Mouse (Mus musculus) heart, adult 18-20 months (tissue): ENCODE measurements around the gene March5. TPM values are rescaled to one million over a fixed set of nuclear protein-coding genes. Genes with fewer than 3 reads are reported as not detected.
A peak's percentile ranks its signal among the peaks of the same experiment; 100 is the strongest.
"Not testable (repeated sequence)": the region's sequence is repeated elsewhere in the genome, so short reads cannot be mapped to it uniquely, and the experiment has no call there.

Source experiments
- DNase-seq, 2 experiments: peaks; one replicate each; pipeline ENCODE4 v3.0.0; 2021 to 2022; ENCODE audit warnings: mixed read lengths in 1 of 2
- long read RNA-seq, 2 experiments: library from polyadenylated mRNA; stranded (forward); transcript quantifications; one replicate each; pipeline ENCODE4 v2.0.0; 2021
- total RNA-seq, 2 experiments: library from RNA; stranded (reverse); gene quantifications; 2 replicates each; pipeline ENCODE4 v1.2.3; 2021

The March5 gene
- total RNA-seq, result 10 to 100 TPM; 83.4 to 86.0 TPM
- long read RNA-seq, experiment 1, transcript March5-201 (6 exons, 1,809 nt), result major isoform, 76 of 94 reads
- long read RNA-seq, experiment 1, partial matches to known transcripts, result 4 of 94 reads
- long read RNA-seq, experiment 1, other reads (novel, unspliced or antisense), result 12 of 94 reads
- long read RNA-seq, experiment 2, transcript March5-201 (6 exons, 1,809 nt), result major isoform, 35 of 38 reads
- long read RNA-seq, experiment 2, partial matches to known transcripts, result 0 of 38 reads
- long read RNA-seq, experiment 2, other reads (novel, unspliced or antisense), result 1 of 38 reads

GRCm38 (mm10) chr19:37207303-37208175 is at the start of gene March5:
March5 (plus strand) TSS chr19:37207543.
- peak; percentile 90 to 95 for DNase-seq

GRCm38 (mm10) chr19:37172096-37172495 is 35.2 kb upstream of the March5 start:
- DNase-seq, result no peak

- DNase-seq, result peak; percentile 19 to 48
These were observed 34.7 kb upstream of the March5 start for GRCm38 (mm10) chr19:37172566-37173130.

- peak in 1 of 2 experiments; percentile 22 for DNase-seq
These were observed 33.8 kb upstream of the March5 start for GRCm38 (mm10) chr19:37173331-37174115.

GRCm38 (mm10) chr19:37174116-37174715 is 33.1 kb upstream of the March5 start:
- DNase-seq, result peak; percentile 48 to 75

GRCm38 (mm10) chr19:37174716-37175435 is 32.5 kb upstream of the March5 start:
- DNase-seq, result peak; percentile 83 to 85

- no peak for DNase-seq
These were observed 31.9 kb upstream of the March5 start for GRCm38 (mm10) chr19:37175436-37175805.

GRCm38 (mm10) chr19:37175919-37176318 is 31.4 kb upstream of the March5 start:
- DNase-seq, result peak; percentile 37 to 60

- DNase-seq, result peak in 1 of 2 experiments; percentile 46
These were observed 30.4 kb upstream of the March5 start for GRCm38 (mm10) chr19:37176879-37177462.

- DNase-seq, result peak; percentile 74 to 78
These were observed 29.3 kb upstream of the March5 start for GRCm38 (mm10) chr19:37177819-37178708.

GRCm38 (mm10) chr19:37188366-37188948 is 18.9 kb upstream of the March5 start:
- DNase-seq, result no peak

- no peak for DNase-seq
These were observed 14.8 kb upstream of the March5 start for GRCm38 (mm10) chr19:37192475-37193058.

GRCm38 (mm10) chr19:37198165-37198880 is 9.0 kb upstream of the March5 start:
- no peak for DNase-seq

GRCm38 (mm10) chr19:37199889-37200288 is 7.5 kb upstream of the March5 start:
- peak in 1 of 2 experiments; percentile 18 for DNase-seq

- no peak for DNase-seq
These were observed 4.0 kb upstream of the March5 start for GRCm38 (mm10) chr19:37203371-37203770.

- not testable (repeated sequence) for DNase-seq
These were observed 2.2 kb upstream of the March5 start for GRCm38 (mm10) chr19:37205155-37205554.

GRCm38 (mm10) chr19:37206641-37207302 is 571 bp upstream of the March5 start:
- peak; percentile 55 to 79 for DNase-seq
